Mouse (Mus musculus): ENCODE results near the gene Igsf21. TPM values are rescaled to one million over a fixed set of nuclear protein-coding genes. Genes with fewer than 3 reads are reported as not detected.

Igsf21 gene
- polyA plus RNA-seq, 1 experiment from 2014 or later: not detected

DNA sequence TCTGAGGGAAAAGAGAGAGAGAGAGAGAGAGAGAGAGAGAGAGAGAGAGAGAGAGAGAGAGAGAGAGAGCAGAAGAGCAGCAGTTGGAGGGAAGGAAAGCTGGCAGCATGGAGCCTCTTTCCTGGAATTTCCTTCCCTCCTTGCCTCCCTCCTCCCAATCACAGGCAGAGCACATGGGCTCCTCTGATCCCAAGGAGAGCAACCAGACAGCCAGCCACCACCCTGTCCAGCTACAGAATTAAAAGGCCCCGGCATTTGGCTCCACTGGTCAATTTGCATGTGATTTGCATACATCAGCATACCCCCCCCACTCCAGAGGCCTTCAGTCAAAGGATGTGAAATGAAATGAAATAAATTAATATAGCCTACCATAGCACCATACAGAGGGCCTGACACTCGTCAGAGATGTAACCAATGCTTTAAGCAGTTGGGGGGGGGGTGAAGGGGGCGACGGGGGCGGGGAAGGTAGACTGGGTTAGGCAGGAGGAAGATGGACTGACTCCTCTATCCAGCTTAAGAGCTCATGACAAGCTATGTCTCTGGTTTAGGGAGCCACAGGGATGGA lies 91.6 kb downstream of the Igsf21 start:
- Histone ChIP-seq H3K27ac (ENCODE audit: low read depth) (no peak overlapping the region), H3K4me3 (ENCODE audit: low read depth, low read length) (no peak overlapping the region), H3K4me2 (ENCODE audit: low read depth, low read length) (no peak overlapping the region), H3K9ac (replicated peaks) (no peak overlapping the region), H3K27me3 (ENCODE audit: insufficient read depth, low read length) (no peaks in the 10 kb centered on the region), H3K4me1 (ENCODE audit: insufficient read depth) (no peaks in the 10 kb centered on the region), H3K9me3 (ENCODE audit: low read length) (no peaks in the 10 kb centered on the region), H3K36me3 (replicated peaks; ENCODE audit: insufficient read depth, low read length) (no peaks in the 10 kb centered on the region)
- TF ChIP-seq CTCF (IDR thresholded peaks at IDR 0.05; ENCODE audit: low read depth) (no peak), EP300 (IDR thresholded peaks at IDR 0.05; ENCODE audit: low read depth) (no peak)
- 55% methylated on average over 5 of the region's 5 CpGs for WGBS (ENCODE audit: insufficient replicate concordance)
- DNase-seq (no peak), ATAC-seq (no peak)

DNA sequence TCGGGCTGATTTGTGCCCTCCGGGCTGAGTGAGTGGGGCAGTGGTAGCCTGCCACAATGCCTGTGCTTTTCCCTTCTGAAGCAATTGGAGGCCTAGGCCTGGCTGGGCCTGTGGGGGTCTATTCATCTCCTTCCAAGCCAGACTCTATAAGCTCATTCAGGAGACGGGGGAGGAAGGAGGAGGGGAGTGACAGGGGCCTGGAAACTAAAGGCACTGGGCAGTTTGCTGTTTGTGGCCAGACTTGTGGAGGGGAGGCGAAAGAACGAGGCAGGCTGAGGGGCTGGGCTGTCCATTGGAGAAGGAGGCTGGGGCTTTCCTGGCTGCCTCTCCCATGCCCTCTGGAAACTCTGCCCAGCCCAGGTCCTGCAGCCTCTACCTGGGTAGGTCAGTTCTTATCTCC lies 92.1 kb downstream of the Igsf21 start:
- no peaks in the 10 kb centered on the region for H3K4me1 ChIP-seq (ENCODE audit: insufficient read depth)
- H3K27ac ChIP-seq (ENCODE audit: low read depth): no peak overlapping the region
- no peaks in the 10 kb centered on the region for H3K9me3 ChIP-seq (ENCODE audit: low read length)
- no peak overlapping the region for H3K4me2 ChIP-seq (ENCODE audit: low read depth, low read length)
- TF ChIP-seq CTCF (IDR thresholded peaks at IDR 0.05; ENCODE audit: low read depth) (no peak), EP300 (IDR thresholded peaks at IDR 0.05; ENCODE audit: low read depth) (no peak)
- 69% methylated on average over 5 of the region's 5 CpGs for WGBS (ENCODE audit: insufficient replicate concordance)
- no peaks in the 10 kb centered on the region for H3K27me3 ChIP-seq (ENCODE audit: insufficient read depth, low read length)
- H3K36me3 ChIP-seq (replicated peaks; ENCODE audit: insufficient read depth, low read length): no peaks in the 10 kb centered on the region
- no peak overlapping the region for H3K4me3 ChIP-seq (ENCODE audit: low read depth, low read length)
- H3K9ac ChIP-seq (replicated peaks): no peak overlapping the region
- ATAC-seq: no peak
- DNase-seq: no peak

DNA sequence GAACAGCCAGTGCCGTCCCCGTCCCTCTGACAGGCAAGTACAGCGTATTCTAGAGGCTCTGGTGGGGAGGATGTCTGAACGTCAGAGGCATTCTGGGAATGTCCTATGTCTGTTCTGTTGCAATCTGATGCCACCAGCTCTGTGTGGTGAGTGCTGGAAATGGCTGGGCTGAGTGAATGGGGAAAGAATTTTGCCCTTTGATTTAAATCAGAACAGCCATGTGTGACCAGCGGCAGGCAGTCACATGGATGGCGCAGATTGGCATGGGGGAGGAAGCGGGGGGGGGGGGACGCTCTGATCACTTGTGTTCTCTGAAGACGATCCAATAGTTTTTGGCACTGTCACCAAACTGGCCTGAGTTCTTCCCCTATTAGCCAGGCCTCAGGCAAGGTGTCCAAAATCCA lies 92.9 kb downstream of the Igsf21 start:
- Histone ChIP-seq H3K9ac (replicated peaks) (no peak overlapping the region), H3K4me1 (ENCODE audit: insufficient read depth) (no peaks in the 10 kb centered on the region), H3K27me3 (ENCODE audit: insufficient read depth, low read length) (no peaks in the 10 kb centered on the region), H3K9me3 (ENCODE audit: low read length) (no peaks in the 10 kb centered on the region), H3K4me3 (ENCODE audit: low read depth, low read length) (no peak overlapping the region), H3K36me3 (replicated peaks; ENCODE audit: insufficient read depth, low read length) (no peaks in the 10 kb centered on the region), H3K27ac (ENCODE audit: low read depth) (no peak overlapping the region), H3K4me2 (ENCODE audit: low read depth, low read length) (no peak overlapping the region)
- WGBS (ENCODE audit: insufficient replicate concordance): 55% methylated on average over 8 of the region's 9 CpGs
- TF ChIP-seq CTCF (IDR thresholded peaks at IDR 0.05; ENCODE audit: low read depth): no peak
- no peak for TF ChIP-seq EP300 (IDR thresholded peaks at IDR 0.05; ENCODE audit: low read depth)
- ATAC-seq (no peak), DNase-seq (no peak)

DNA sequence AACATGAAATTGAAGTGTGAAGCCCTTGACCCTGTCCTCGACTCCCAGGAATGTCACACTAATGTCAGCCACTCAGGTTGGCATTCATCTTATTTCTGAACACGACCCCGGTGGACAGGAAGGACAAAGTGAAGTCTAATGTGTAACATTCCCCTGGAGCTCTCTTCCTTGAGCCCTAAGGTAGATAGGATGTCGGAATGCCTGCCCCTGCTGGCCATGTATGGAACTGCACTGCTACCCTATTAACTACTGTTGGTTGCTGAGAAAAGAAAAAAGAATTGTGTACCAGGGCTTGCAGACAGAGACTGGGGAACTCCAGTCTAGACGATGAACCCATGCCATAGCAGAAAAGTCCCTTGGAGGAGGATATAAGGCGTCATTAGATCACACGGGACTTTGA lies 93.5 kb downstream of the Igsf21 start:
- TF ChIP-seq EP300 (IDR thresholded peaks at IDR 0.05; ENCODE audit: low read depth): no peak
- peak; percentile 85 for TF ChIP-seq CTCF (IDR thresholded peaks at IDR 0.05; ENCODE audit: low read depth)
- Histone ChIP-seq H3K27ac (ENCODE audit: low read depth) (no peak overlapping the region), H3K4me2 (ENCODE audit: low read depth, low read length) (no peak overlapping the region), H3K4me3 (ENCODE audit: low read depth, low read length) (no peak overlapping the region), H3K36me3 (replicated peaks; ENCODE audit: insufficient read depth, low read length) (no peaks in the 10 kb centered on the region), H3K27me3 (ENCODE audit: insufficient read depth, low read length) (no peaks in the 10 kb centered on the region), H3K9ac (replicated peaks) (no peak overlapping the region), H3K4me1 (ENCODE audit: insufficient read depth) (no peaks in the 10 kb centered on the region), H3K9me3 (ENCODE audit: low read length) (no peaks in the 10 kb centered on the region)
- ATAC-seq (no peak), DNase-seq (peak; percentile 51)
- 27% methylated on average over 7 of the region's 7 CpGs for WGBS (ENCODE audit: insufficient replicate concordance)

DNA sequence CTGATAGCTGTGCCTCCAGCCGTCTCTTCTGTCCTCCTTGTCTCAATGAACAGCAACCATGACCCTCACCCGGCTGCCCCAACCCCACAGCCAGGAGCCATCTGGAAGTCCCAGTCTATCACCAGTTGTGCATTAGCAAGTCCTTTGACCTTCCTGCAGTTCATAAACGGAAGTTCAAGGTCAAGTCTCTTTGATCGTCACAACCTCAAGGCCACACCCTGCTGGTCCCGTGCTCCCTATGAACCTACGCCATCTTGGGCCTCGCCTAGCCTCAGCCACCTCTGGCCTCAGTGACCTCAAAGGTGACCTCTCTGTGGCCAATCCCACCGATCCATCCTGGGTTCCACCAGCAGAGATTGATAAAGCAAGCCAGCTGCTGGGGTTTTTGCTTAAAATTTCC lies 96.9 kb downstream of the Igsf21 start:
- Histone ChIP-seq H3K4me1 (ENCODE audit: insufficient read depth) (no peaks in the 10 kb centered on the region), H3K9me3 (ENCODE audit: low read length) (no peaks in the 10 kb centered on the region), H3K36me3 (replicated peaks; ENCODE audit: insufficient read depth, low read length) (no peaks in the 10 kb centered on the region), H3K4me3 (ENCODE audit: low read depth, low read length) (no peak overlapping the region), H3K9ac (replicated peaks) (no peak overlapping the region), H3K4me2 (ENCODE audit: low read depth, low read length) (no peak overlapping the region), H3K27ac (ENCODE audit: low read depth) (no peak overlapping the region), H3K27me3 (ENCODE audit: insufficient read depth, low read length) (no peaks in the 10 kb centered on the region)
- ATAC-seq (no peak), DNase-seq (no peak)
- WGBS (ENCODE audit: insufficient replicate concordance): 78% methylated on average over 8 of the region's 8 CpGs
- TF ChIP-seq CTCF (IDR thresholded peaks at IDR 0.05; ENCODE audit: low read depth) (no peak), EP300 (IDR thresholded peaks at IDR 0.05; ENCODE audit: low read depth) (no peak)

DNA sequence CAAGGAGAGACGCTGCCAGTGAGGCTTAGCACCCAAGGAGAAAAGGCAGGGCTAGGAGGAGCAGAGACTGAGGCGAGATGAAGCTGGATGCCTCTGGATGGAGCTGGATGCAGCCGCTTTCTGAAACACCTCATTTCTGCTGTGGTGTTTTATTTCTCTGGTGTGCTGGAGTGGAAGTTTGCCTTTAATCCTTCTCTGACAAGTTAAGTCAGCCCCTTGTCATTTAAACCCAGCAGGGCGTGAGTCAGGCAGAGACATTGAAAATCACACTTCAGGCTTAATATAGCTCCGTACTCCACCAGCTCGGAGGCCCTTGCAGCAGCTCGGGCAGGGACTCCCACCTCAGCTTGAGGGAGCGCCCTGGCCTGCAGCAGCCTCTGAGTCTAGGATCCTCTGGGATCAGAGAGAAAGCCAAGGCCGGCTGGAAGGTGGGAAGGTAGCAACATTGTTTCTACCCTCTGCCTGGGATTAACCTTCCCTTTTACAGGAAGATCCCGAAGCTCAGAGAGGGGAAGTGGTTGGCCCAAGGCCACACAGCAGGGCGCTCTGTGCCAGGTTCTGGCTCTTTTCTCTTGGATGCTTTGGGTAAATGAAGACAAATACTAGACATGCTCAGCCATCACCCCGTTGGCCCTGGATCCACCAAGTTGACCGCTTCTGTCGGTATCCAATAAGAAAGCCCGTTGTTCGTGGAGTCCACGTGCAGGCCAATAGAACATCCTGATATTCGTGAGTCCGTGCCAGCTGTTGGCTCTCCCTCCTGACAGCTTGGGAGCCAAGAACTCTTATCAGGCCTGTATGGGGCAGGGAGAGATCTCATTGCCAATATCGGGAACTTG lies 98.5 kb downstream of the Igsf21 start:
- H3K9me3 ChIP-seq (ENCODE audit: low read length): no peaks in the 10 kb centered on the region
- H3K36me3 ChIP-seq (replicated peaks; ENCODE audit: insufficient read depth, low read length): no peaks in the 10 kb centered on the region
- no peak overlapping the region for H3K4me2 ChIP-seq (ENCODE audit: low read depth, low read length)
- 67% methylated on average over 20 of the region's 20 CpGs for WGBS (ENCODE audit: insufficient replicate concordance)
- TF ChIP-seq CTCF (IDR thresholded peaks at IDR 0.05; ENCODE audit: low read depth): no peak
- no peak for TF ChIP-seq EP300 (IDR thresholded peaks at IDR 0.05; ENCODE audit: low read depth)
- no peak overlapping the region for H3K9ac ChIP-seq (replicated peaks)
- DNase-seq: no peak
- no peak overlapping the region for H3K27ac ChIP-seq (ENCODE audit: low read depth)
- ATAC-seq: no peak
- no peaks in the 10 kb centered on the region for H3K4me1 ChIP-seq (ENCODE audit: insufficient read depth)
- H3K4me3 ChIP-seq (ENCODE audit: low read depth, low read length): no peak overlapping the region
- H3K27me3 ChIP-seq (ENCODE audit: insufficient read depth, low read length): no peaks in the 10 kb centered on the region
